Mouse (Mus musculus) embryonic facial prominence, embryonic 10.5 days (tissue): ENCODE measurements around the gene Trappc12. TPM values are rescaled to one million over a fixed set of nuclear protein-coding genes. Genes with fewer than 3 reads are reported as not detected.

ENCODE experiments used
- DNase-seq: peaks from one replicate; pipeline ENCODE4 v3.0.0-alpha.2; 2017; ENCODE audit warnings: low spot score
- H3K27ac ChIP-seq: fragments of 300-500 bp; sonication (generic); replicated peaks from 2 replicates; pipeline ENCODE4 v1.5.1; 2016; ENCODE audit warnings: mild to moderate bottlenecking
- H3K27me3 ChIP-seq: fragments of 300-500 bp; sonication (generic); replicated peaks from 2 replicates; pipeline ENCODE4 v1.6.1; 2016; ENCODE audit warnings: low read depth, mild to moderate bottlenecking; ENCODE audit not compliant: poor library complexity, severe bottlenecking
- H3K36me3 ChIP-seq: fragments of 300-500 bp; sonication (generic); replicated peaks from 2 replicates; pipeline ENCODE4 v1.6.1; 2016; ENCODE audit warnings: mild to moderate bottlenecking, moderate library complexity
- H3K4me1 ChIP-seq: fragments of 300-500 bp; sonication (generic); 2 replicates; pipeline ENCODE4 v1.6.1; 2016
- H3K4me3 ChIP-seq: fragments of 300-500 bp; sonication (generic); 2 replicates; pipeline ENCODE4 v1.5.1; 2016; ENCODE audit warnings: mild to moderate bottlenecking, moderate library complexity
- H3K9me3 ChIP-seq: fragments of 300-500 bp; sonication (generic); 2 replicates; pipeline ENCODE4 v1.6.1; 2016; ENCODE audit warnings: mild to moderate bottlenecking
- WGBS: fragments of 180-500 bp; shearing (Covaris S2); methylation state at CpG from one replicate; pipeline ENCODE4 v1.1.7; 2016; 5-methylcytosine and 5-hydroxymethylcytosine counted together
- polyA plus RNA-seq: library from polyadenylated mRNA; unstranded; fragments of >200 nt; fragmentation: Nextera tagmentation; extraction: Ambion mirVana; gene quantifications from 2 replicates; pipeline ENCODE4 v1.2.1, GENCODE M21; 2016

Trappc12 gene
- polyA plus RNA-seq, 1 experiment from 2014 or later, result 35.7 TPM

GRCm38 (mm10) chr12:28700101-28700511, 50.2 kb downstream of the Trappc12 start:
- Histone ChIP-seq H3K36me3 (peaks cover 18% of the 10 kb centered on the region), H3K27ac (peak overlapping the region; percentile 81), H3K27me3 (peaks cover 7% of the 10 kb centered on the region; the same call in 1 of the 2 replicates), H3K4me1 (peaks cover 30% of the 10 kb centered on the region), H3K9me3 (no peaks in the 10 kb centered on the region), H3K4me3 (no peak overlapping the region)
- DNase-seq, result peak; percentile 14
- 35% methylated on average over 3 of the region's 3 CpGs for WGBS

- Histone ChIP-seq H3K4me3 (no peak overlapping the region), H3K27ac (peak overlapping the region; percentile 81), H3K27me3 (peaks cover 7% of the 10 kb centered on the region; the same call in 1 of the 2 replicates), H3K9me3 (no peaks in the 10 kb centered on the region), H3K36me3 (peaks cover 23% of the 10 kb centered on the region), H3K4me1 (peaks cover 26% of the 10 kb centered on the region)
- 12% methylated on average over 6 of the region's 6 CpGs for whole genome bisulfite sequencing
- DNase-seq, result peak; percentile 71
Measured at GRCm38 (mm10) chr12:28699656-28700055, 50.6 kb downstream of the Trappc12 start.

GRCm38 (mm10) chr12:28699086-28699485, 51.2 kb downstream of the Trappc12 start:
- H3K9me3 ChIP-seq, result no peaks in the 10 kb centered on the region
- H3K36me3 ChIP-seq, result peaks cover 29% of the 10 kb centered on the region
- H3K4me1 ChIP-seq, result peaks cover 20% of the 10 kb centered on the region
- no peak overlapping the region for H3K4me3 ChIP-seq
- DNase-seq, result no peak
- no peak overlapping the region for H3K27ac ChIP-seq
- peaks cover 7% of the 10 kb centered on the region; the same call in 1 of the 2 replicates for H3K27me3 ChIP-seq
- 71% methylated on average over 5 of the region's 5 CpGs for WGBS

GRCm38 (mm10) chr12:28697821-28698595, 52.3 kb downstream of the Trappc12 start:
- H3K27ac ChIP-seq, result no peak overlapping the region
- no peak for DNase-seq
- H3K9me3 ChIP-seq, result no peaks in the 10 kb centered on the region
- WGBS, result 75% methylated on average over 14 of the region's 14 CpGs
- no peak overlapping the region for H3K4me3 ChIP-seq
- H3K27me3 ChIP-seq, result peaks cover 7% of the 10 kb centered on the region; the same call in 1 of the 2 replicates
- peaks cover 35% of the 10 kb centered on the region for H3K36me3 ChIP-seq
- H3K4me1 ChIP-seq, result peaks cover 17% of the 10 kb centered on the region

- H3K36me3 ChIP-seq, result peaks cover 57% of the 10 kb centered on the region
- no peaks in the 10 kb centered on the region for H3K9me3 ChIP-seq
- H3K27ac ChIP-seq, result no peak overlapping the region
- H3K4me3 ChIP-seq, result no peak overlapping the region
- H3K4me1 ChIP-seq, result peaks cover 10% of the 10 kb centered on the region; the same call in 1 of the 2 replicates
- DNase-seq, result no peak
- H3K27me3 ChIP-seq, result no peaks in the 10 kb centered on the region
- WGBS, result 89% methylated on average over 7 of the region's 7 CpGs
Measured at GRCm38 (mm10) chr12:28694776-28695175, 55.5 kb downstream of the Trappc12 start.

GRCm38 (mm10) chr12:28694231-28694630, 56.0 kb downstream of the Trappc12 start:
- 80% methylated on average over 2 of the region's 2 CpGs for WGBS
- H3K9me3 ChIP-seq, result no peaks in the 10 kb centered on the region
- no peak for DNase-seq
- H3K27me3 ChIP-seq, result no peaks in the 10 kb centered on the region
- no peak overlapping the region for H3K4me3 ChIP-seq
- no peak overlapping the region for H3K27ac ChIP-seq
- H3K4me1 ChIP-seq, result peaks cover 9% of the 10 kb centered on the region; the same call in 1 of the 2 replicates
- H3K36me3 ChIP-seq, result peaks cover 63% of the 10 kb centered on the region

- Histone ChIP-seq H3K27me3 (no peaks in the 10 kb centered on the region), H3K9me3 (no peaks in the 10 kb centered on the region), H3K27ac (no peak overlapping the region), H3K4me3 (no peak overlapping the region), H3K4me1 (peaks cover 7% of the 10 kb centered on the region; the same call in 1 of the 2 replicates), H3K36me3 (peaks cover 68% of the 10 kb centered on the region)
- DNase-seq, result no peak
- 85% methylated on average over 3 of the region's 3 CpGs for WGBS
Measured at GRCm38 (mm10) chr12:28693738-28694137, 56.5 kb downstream of the Trappc12 start.

- Histone ChIP-seq H3K27ac (no peak overlapping the region), H3K36me3 (peaks cover 69% of the 10 kb centered on the region), H3K27me3 (no peaks in the 10 kb centered on the region), H3K4me3 (no peak overlapping the region), H3K4me1 (peaks cover 7% of the 10 kb centered on the region; the same call in 1 of the 2 replicates), H3K9me3 (no peaks in the 10 kb centered on the region)
- 94% methylated on average over 7 of the region's 7 CpGs for WGBS
- no peak for DNase-seq
Measured at GRCm38 (mm10) chr12:28690730-28691129, 59.5 kb downstream of the Trappc12 start.

GRCm38 (mm10) chr12:28688996-28689395, 61.3 kb downstream of the Trappc12 start:
- WGBS, result 86% methylated on average over 6 of the region's 6 CpGs
- Histone ChIP-seq H3K4me3 (no peak overlapping the region), H3K9me3 (no peaks in the 10 kb centered on the region), H3K4me1 (peaks cover 7% of the 10 kb centered on the region; the same call in 1 of the 2 replicates), H3K27me3 (no peaks in the 10 kb centered on the region), H3K36me3 (peaks cover 56% of the 10 kb centered on the region), H3K27ac (no peak overlapping the region)
- DNase-seq, result no peak

- Histone ChIP-seq H3K27me3 (no peaks in the 10 kb centered on the region), H3K27ac (peak overlapping the region; percentile 24; the same call in 1 of the 2 replicates), H3K4me3 (no peak overlapping the region), H3K4me1 (peaks cover 7% of the 10 kb centered on the region; the same call in 1 of the 2 replicates), H3K36me3 (peaks cover 59% of the 10 kb centered on the region), H3K9me3 (no peaks in the 10 kb centered on the region)
- DNase-seq, result no peak
- WGBS, result 57% methylated on average over 8 of the region's 8 CpGs
Measured at GRCm38 (mm10) chr12:28686199-28686879, 63.9 kb downstream of the Trappc12 start.

- Histone ChIP-seq H3K36me3 (peaks cover 59% of the 10 kb centered on the region), H3K27ac (no peak overlapping the region), H3K4me1 (peaks cover 7% of the 10 kb centered on the region; the same call in 1 of the 2 replicates), H3K4me3 (no peak overlapping the region), H3K27me3 (no peaks in the 10 kb centered on the region), H3K9me3 (no peaks in the 10 kb centered on the region)
- DNase-seq, result no peak
- 58% methylated on average over 3 of the region's 3 CpGs for WGBS
Measured at GRCm38 (mm10) chr12:28685771-28686170, 64.5 kb downstream of the Trappc12 start.

GRCm38 (mm10) chr12:28684674-28685073, 65.6 kb downstream of the Trappc12 start:
- Histone ChIP-seq H3K4me3 (no peak overlapping the region), H3K9me3 (no peaks in the 10 kb centered on the region), H3K36me3 (peaks cover 56% of the 10 kb centered on the region), H3K27ac (no peak overlapping the region), H3K27me3 (no peaks in the 10 kb centered on the region), H3K4me1 (peaks cover 7% of the 10 kb centered on the region; the same call in 1 of the 2 replicates)
- no peak for DNase-seq
- 77% methylated on average over 1 of the region's 1 CpGs for WGBS
